Mouse (Mus musculus): ENCODE results near the gene Cela3a. TPM values are rescaled to one million over a fixed set of nuclear protein-coding genes. Genes with fewer than 3 reads are reported as not detected.

The Cela3a gene
- total and polyA plus RNA-seq, 3 experiments = not detected

GRCm38 (mm10) chr4:137452190-137452589 is 42.6 kb upstream of the Cela3a start:
- Histone ChIP-seq H3K27me3 (ENCODE audit: control insufficient read depth in 1 of 2, insufficient read depth in 2 of 2, low read length in 2 of 2) (no peaks in the 10 kb centered on the region; a peak in 1 of 4 replicates), H3K9ac (ENCODE audit: control insufficient read depth, low read depth, low read length, poor library complexity, severe bottlenecking) (no peak overlapping the region), H3K36me3 (ENCODE audit: control insufficient read depth in 1 of 2, insufficient read depth in 2 of 2, low read length in 2 of 2) (no peaks in the 10 kb centered on the region), H3K4me1 (ENCODE audit: control insufficient read depth in 1 of 2, insufficient read depth in 2 of 2, low read length in 2 of 2) (no peaks in the 10 kb centered on the region), H3K9me3 (replicated peaks; ENCODE audit: insufficient read depth, low read length) (no peaks in the 10 kb centered on the region), H3K4me3 (ENCODE audit: control insufficient read depth in 1 of 2, insufficient read depth in 1 of 2, low read depth in 2 of 2, low read length in 2 of 2) (no peak overlapping the region), H3K27ac (ENCODE audit: control insufficient read depth, low read depth, low read length) (no peak overlapping the region), H3K79me2 (ENCODE audit: control insufficient read depth, insufficient read depth, low read length, poor library complexity) (no peaks in the 10 kb centered on the region)
- TF ChIP-seq CHD1 (IDR thresholded peaks at IDR 0.05; ENCODE audit: low read depth, low read length) (no peak), MEF2A (IDR thresholded peaks at IDR 0.05; ENCODE audit: extremely low read depth, insufficient replicate concordance, low read depth, low read length, poor library complexity, severe bottlenecking) (no peak), SMC3 (IDR thresholded peaks at IDR 0.05; ENCODE audit: low read depth, low read length) (no peak), RAD21 (IDR thresholded peaks at IDR 0.05; ENCODE audit: low read depth, low read length) (no peak), TCF12 (IDR thresholded peaks at IDR 0.05; ENCODE audit: low read depth, low read length) (no peak), USF1 (IDR thresholded peaks at IDR 0.05; ENCODE audit: low read depth, low read length) (no peak), E2F4 (IDR thresholded peaks at IDR 0.05; ENCODE audit: borderline replicate concordance, low read depth, low read length) (no peak), MAFK (IDR thresholded peaks at IDR 0.05; ENCODE audit: borderline replicate concordance, low read depth, low read length) (no peak), ZKSCAN1 (IDR thresholded peaks at IDR 0.05; ENCODE audit: low read depth, low read length) (no peak), NRF1 (IDR thresholded peaks at IDR 0.05; ENCODE audit: insufficient read depth, low read depth, low read length, poor library complexity, severe bottlenecking) (no peak), POLR2AphosphoS5 (IDR thresholded peaks at IDR 0.05; ENCODE audit: borderline replicate concordance, low read depth, low read length) (no peak), CHD2 (IDR thresholded peaks at IDR 0.05; ENCODE audit: low read length) (no peak), POLR2AphosphoS2 (IDR thresholded peaks at IDR 0.05; ENCODE audit: low read length) (no peak), EP300 (IDR thresholded peaks at IDR 0.05; ENCODE audit: low read depth in 1 of 2, low read length in 2 of 2) (no peak), MYC (IDR thresholded peaks at IDR 0.05; ENCODE audit: low read depth, low read length) (no peak), POLR2A (IDR thresholded peaks at IDR 0.05; ENCODE audit: control insufficient read depth in 1 of 2, insufficient read depth in 1 of 2, low read depth in 1 of 2, low read length in 2 of 2, poor library complexity in 1 of 2) (no peak), TAL1 (IDR thresholded peaks at IDR 0.05; ENCODE audit: low read length) (no peak), ZC3H11A (IDR thresholded peaks at IDR 0.05; ENCODE audit: low read depth, low read length) (no peak), NELFE (IDR thresholded peaks at IDR 0.05; ENCODE audit: low read depth, low read length) (no peak), MAX (IDR thresholded peaks at IDR 0.05; ENCODE audit: low read length) (no peak)
- DNase-seq (ENCODE audit: low read depth, low spot score) = no peak

- no peaks in the 10 kb centered on the region for H3K79me2 ChIP-seq (ENCODE audit: control insufficient read depth, insufficient read depth, low read length, poor library complexity)
- no peak overlapping the region for H3K27ac ChIP-seq (ENCODE audit: control insufficient read depth, low read depth, low read length)
- no peak overlapping the region for H3K9ac ChIP-seq (ENCODE audit: control insufficient read depth, low read depth, low read length, poor library complexity, severe bottlenecking)
- H3K4me1 ChIP-seq (ENCODE audit: control insufficient read depth in 1 of 2, insufficient read depth in 2 of 2, low read length in 2 of 2) = no peaks in the 10 kb centered on the region
- no peaks in the 10 kb centered on the region for H3K9me3 ChIP-seq (replicated peaks; ENCODE audit: insufficient read depth, low read length)
- no peak for DNase-seq (ENCODE audit: low read depth, low spot score)
- H3K36me3 ChIP-seq (ENCODE audit: control insufficient read depth in 1 of 2, insufficient read depth in 2 of 2, low read length in 2 of 2) = no peaks in the 10 kb centered on the region
- TF ChIP-seq MAX (IDR thresholded peaks at IDR 0.05; ENCODE audit: low read length) (no peak), TAL1 (IDR thresholded peaks at IDR 0.05; ENCODE audit: low read length) (no peak), TBP (IDR thresholded peaks at IDR 0.05; ENCODE audit: low read depth, low read length) (no peak), RAD21 (IDR thresholded peaks at IDR 0.05; ENCODE audit: low read depth, low read length) (no peak), MAZ (IDR thresholded peaks at IDR 0.05; ENCODE audit: low read depth, low read length) (no peak), E2F4 (IDR thresholded peaks at IDR 0.05; ENCODE audit: borderline replicate concordance, low read depth, low read length) (no peak), UBTF (IDR thresholded peaks at IDR 0.05; ENCODE audit: borderline replicate concordance, insufficient read depth, low read depth, low read length) (no peak), POLR2AphosphoS5 (IDR thresholded peaks at IDR 0.05; ENCODE audit: borderline replicate concordance, low read depth, low read length) (no peak), MXI1 (IDR thresholded peaks at IDR 0.05; ENCODE audit: low read depth, low read length) (no peak), SMC3 (IDR thresholded peaks at IDR 0.05; ENCODE audit: low read depth, low read length) (no peak), ZNF384 (IDR thresholded peaks at IDR 0.05; ENCODE audit: low read depth, low read length) (no peak), RCOR1 (IDR thresholded peaks at IDR 0.05; ENCODE audit: low read depth, low read length) (no peak), USF1 (IDR thresholded peaks at IDR 0.05; ENCODE audit: low read depth, low read length) (no peak), SIN3A (IDR thresholded peaks at IDR 0.05; ENCODE audit: low read length) (no peak)
- no peak overlapping the region for H3K4me3 ChIP-seq (ENCODE audit: control insufficient read depth in 1 of 2, insufficient read depth in 1 of 2, low read depth in 2 of 2, low read length in 2 of 2)
- H3K27me3 ChIP-seq (ENCODE audit: control insufficient read depth in 1 of 2, insufficient read depth in 2 of 2, low read length in 2 of 2) = no peaks in the 10 kb centered on the region; a peak in 1 of 4 replicates
Observed at GRCm38 (mm10) chr4:137449715-137450114, 40.1 kb upstream of the Cela3a start.

Data from MEL (cell line).